Mouse (Mus musculus) MEL-GATA-1-ER (cell line): ENCODE data around the gene Nrip1.
"Not testable (repeated sequence)": the region's sequence is repeated elsewhere in the genome, so short reads cannot be mapped to it uniquely, and the experiment has no call there.

ENCODE experiments used
- DNase-seq: peaks from one replicate; pipeline ENCODE4 v3.0.0-alpha.2; 2012; ENCODE audit warnings: low read depth; ENCODE audit errors: extremely low read depth

Gene Nrip1

DNA sequence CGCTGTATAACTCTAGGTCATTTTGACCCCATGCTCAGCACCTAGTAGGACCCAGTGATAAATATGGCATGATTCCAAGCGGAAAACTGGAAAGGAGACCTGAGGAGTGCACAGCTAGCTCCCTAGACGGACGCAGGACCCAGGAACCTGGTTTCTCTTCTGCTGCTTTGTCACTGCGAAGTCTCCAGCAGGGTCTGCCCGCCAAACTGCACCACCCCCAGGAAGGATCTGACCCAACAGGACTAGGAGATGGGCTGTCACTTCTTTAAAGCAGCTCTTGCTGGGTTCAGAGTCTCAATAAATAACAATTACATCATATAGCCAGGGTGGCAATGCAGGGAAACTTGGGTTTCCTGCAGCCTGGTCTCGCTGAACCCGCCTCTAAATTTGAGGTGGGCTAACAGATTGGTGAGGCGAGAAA lies at the start of gene Nrip1:
TSS of gene Nrip1 (minus strand) at position 157 of the 421 bp plus-strand sequence.
- peak; percentile 15 for DNase-seq

DNA sequence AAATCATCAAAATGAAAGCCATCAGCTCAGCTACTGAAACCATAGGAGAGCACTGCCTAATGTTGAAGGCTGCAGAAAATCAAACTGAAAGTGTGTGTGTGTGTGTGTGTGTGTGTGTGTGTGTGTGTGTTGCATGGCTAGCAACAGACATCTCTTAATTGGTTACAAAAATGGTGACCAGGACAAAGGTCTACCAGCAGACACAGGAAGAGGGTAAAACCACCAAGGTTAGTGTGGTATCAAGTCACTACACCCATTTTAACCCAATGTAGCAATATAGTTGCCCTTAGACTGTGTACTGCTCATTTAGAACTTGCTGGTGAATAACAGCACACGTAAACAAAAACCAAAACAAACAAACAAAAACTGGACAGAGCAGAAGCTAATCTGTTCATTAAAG lies 48.9 kb upstream of the Nrip1 start:
- DNase-seq: no peak

DNA sequence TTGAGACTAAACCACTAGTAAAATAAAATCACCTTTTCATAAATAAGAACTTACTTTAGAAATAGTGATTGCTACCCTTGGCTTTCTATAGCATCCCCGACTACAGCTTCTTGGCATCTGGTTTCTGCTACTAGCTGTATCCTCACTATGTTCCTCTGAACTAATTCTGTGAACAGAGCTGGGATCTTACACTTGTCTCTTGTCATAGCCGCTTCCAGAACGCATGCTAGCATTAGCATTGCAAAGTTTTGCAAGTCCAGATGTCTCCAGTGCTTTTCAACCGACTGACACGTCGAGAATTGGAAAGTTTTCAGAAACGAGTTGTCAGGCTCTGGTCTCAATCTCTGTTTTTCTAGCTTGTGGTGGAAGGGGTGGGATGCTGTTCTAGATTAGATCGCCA lies 46.2 kb upstream of the Nrip1 start:
- no peak for DNase-seq

DNA sequence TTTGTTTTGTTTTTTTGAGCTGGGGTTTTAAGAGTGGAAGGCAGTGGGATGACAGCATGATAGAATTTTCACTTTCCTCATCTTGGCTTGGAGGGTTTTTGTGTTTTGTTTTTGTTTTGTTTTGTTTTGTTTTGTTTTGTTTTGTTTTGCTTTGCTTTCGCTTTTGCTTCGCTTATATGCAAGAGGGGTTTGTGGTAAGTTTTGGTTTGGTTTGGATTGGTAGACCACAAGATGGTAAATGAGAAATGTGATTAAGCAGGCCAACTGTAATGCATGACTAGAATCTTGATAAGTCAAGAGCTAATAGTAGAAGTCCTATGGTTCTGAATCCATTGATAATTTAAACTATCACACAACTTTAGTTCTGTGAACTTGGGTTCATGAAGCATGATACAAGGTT lies 42.9 kb upstream of the Nrip1 start:
- DNase-seq: no peak

DNA sequence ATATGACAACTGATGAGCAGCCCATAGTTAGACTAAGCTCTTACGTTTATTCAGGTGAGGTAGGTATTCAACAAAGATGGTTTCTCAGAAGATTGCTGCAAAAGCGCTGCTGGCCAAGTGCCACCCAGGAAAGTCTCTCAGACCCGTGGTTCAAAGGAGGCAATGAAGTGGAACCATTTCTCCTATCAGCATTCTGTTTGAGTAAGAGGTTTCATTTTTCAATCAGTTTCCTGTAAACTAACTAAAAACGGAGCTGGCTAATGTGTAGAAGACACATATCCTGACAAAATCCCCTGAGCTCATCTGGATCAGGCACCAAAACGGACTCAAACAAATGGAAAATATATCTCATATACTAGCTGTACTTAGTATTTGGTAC lies 42.4 kb upstream of the Nrip1 start:
- no peak for DNase-seq

DNA sequence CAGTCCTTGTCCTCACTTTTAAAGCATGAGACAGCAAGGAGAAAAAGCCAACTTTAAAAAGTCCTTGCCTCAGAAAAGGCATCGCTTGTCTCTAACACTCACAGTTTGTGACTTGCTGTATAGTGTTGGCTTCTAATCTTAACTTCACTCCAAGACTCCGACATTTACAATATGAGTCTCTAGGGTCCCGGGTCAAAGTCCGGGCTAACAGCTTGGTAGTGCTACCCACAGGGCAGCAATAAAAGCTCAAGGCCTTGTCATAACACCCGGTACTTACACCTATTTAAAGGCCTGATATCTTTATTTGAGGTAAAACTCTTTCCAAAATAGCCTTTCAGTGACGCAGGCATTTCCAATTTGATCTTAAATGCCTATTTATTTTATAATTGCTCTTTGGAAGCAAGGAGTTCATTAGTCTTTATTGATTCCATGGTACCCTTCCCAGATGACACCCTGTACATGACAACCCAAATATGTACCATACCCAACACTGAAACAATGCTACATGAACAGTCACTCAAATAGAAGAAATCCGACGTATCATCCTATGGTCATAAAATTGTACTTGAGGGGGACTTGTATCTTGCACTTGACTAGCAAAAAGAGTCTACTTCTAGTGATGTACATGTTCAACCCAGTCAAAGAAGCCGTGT lies 41.9 kb upstream of the Nrip1 start:
- no peak for DNase-seq

DNA sequence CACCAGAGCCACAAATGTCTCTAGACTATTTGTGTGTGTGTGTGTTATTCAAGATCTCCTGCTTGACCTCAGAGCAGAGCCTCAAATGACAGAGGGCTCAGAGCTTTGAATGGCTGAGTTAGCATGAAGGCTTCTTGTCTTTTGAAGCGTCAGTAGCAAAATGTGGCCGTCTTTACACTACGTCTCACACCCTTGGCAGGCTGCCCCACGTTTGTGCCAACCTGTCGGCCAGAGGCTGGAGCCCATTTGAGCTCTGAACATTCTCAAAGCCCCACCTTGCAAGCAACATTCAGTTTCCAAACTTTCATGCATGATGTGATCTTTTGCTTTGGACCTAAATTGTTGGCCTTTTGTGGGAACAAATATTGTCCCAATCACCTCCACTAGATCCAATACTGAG lies 40.9 kb upstream of the Nrip1 start:
- DNase-seq: no peak

DNA sequence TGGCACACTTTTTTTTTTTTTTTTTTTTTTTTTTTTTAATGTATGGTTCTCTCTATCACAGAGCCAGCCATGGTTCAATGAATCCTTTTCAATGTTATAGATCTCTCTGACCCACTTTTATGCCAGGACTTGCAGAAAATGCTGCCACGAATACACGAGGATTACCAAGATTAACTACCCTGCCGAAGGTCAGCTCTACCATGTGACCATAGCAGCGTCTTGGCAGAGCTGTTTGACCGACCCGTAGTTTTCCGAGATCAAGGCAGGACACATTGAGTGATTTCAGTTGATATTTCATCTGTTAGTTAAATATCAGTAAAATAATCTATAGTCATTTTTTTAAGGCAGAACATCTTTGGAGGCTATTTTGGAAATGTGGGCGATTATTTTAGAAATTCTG lies 40.0 kb upstream of the Nrip1 start:
- DNase-seq: no peak

DNA sequence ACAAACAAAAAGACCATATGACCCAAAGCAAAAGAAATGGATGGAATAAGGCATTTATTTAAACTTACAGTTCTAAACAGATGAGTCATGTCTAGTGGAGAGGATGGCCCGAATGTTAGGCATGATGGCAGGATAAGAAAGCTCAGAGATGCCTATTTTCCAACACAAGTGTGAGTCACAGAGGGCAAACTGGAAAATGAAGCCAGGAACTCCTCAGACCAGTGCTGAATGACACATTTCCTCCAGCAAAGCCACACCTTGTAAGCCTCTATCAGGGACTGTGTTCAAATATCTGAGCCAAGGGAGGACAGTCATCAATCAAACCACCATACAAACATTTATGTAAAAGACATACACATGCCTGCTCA lies 35.7 kb upstream of the Nrip1 start:
- no peak for DNase-seq

DNA sequence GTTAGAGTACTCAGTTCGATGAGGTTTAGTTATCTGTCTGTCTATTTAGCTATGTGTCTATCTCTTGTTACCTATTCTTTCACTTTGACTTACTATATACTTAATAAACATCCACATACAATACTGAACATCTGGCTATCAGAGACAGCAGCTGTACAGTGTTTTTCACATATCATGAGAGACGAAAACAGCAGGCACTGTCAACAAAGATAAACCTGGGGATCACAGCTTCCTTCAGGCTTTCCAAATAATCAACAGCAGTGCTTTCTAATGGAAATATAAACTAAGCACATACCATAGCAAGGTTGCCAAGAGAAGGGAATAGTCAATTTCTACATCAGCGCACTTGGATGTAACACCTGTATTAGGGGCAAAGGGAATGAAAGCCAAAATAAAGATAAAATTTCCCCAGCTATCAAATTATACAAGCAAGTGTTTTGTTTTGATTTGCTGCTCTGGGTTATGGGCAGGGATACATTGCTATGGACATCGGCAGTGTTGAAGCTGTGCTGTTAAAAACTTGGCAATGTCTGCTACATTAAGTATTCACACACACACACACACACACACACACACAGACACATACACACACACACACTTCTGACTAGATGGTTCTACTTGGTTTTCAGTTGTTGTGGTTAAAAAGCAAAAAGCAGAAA lies 35.2 kb upstream of the Nrip1 start:
- no peak for DNase-seq

DNA sequence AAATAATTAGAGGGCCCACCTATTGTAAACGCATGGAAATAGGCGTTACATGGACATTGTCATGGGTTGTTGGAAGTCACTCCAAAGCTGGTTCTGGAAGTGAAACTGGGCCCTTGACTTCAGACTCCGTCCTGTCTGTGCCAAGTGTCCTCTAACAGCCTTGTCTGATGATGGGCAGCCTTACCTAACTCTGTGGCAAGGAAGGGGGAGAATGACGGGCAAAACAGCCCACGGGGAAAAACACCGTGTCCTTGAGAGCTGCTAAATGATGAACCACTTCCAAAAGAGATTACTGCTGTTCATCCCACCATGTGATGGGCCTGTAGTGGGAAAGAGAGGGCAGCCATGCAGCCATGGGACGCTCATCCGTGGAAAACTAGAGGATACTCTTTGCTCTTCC lies 34.6 kb upstream of the Nrip1 start:
- DNase-seq: no peak

DNA sequence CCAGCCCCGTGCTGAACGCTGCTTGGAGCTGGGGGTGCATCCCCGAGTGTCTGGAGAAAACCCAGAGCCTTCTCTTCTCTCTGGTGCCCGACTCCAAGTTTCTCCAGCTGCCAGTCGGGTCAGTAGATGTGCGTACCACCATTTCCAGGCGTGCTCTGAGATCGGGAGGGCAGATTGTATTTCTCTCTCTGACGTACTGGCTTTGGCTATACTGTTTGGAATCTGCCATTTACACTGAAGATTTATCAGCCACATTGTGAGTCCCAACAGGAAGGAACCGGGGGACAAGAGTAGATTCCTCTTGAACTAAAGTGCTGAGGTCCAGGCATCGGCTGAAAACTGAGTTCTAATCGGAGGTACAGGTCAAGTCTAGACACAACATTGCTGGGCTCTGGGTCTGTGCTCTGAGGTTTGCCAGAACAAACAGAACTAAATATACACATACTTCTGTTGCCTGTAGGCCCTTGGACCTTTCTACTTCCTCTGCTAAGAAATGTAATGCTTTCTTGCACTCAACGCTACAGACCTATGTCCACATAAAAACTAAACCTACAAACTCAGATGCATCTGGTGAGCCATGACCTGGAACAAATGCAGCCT lies 33.8 kb upstream of the Nrip1 start:
- no peak for DNase-seq

DNA sequence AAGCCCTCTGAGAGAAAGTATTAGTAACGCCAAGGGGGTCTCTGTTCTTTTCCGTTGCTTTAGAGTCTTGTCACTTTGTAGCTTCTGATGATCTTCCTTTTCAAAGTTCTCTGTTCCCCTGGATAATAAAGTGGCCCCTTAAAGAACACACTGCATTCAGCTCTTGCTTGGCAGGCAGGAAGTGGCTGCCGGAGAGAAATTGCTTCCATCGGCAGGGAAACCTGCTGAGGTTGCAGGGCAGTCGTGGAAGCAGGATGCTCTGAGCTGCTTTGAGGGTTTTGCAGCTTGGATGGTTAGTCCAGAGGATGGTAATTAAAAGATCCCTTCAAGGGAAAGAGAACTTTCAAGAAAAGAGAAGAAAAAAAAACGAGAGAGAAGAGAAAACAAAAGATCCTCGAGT lies 33.3 kb upstream of the Nrip1 start:
- no peak for DNase-seq

DNA sequence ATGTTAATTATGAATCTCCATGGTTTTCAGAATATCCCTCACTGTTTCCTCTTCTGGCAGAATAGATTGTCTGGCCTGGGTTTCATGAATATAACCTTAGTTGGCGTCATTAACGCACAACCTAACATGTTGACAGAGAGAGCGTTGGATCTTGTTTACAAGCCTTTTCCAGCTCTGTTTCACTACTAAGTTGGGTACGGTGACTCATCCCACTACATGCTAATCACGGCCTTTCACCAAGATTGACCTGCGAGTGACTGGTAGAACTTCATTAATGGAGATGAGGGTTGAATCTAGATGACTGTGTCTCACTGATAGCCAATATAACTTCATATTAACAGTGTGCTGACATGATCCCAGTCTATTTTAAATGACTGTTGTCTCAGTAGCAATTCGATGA lies 32.7 kb upstream of the Nrip1 start:
- DNase-seq: no peak

DNA sequence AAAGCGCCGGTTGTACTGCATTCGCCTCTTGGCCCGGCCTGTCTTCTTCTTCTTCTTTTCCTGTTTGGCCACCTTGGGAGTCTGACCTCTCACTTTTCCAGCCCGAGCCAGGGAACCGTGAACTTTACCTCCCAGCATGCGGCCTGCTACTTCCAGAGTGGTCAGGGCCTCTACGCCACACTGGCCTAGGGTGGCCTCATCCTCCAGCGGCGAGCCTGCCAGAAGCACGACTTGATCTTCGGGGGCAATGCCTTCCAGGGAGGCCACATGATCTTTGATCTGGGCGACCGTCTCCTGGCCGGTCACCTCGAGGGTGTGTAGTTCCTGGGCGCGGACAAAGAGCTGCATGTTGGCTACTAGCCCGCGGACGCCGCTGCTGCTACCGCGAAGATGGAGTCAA lies 29.7 kb upstream of the Nrip1 start:
- not testable (repeated sequence) for DNase-seq

DNA sequence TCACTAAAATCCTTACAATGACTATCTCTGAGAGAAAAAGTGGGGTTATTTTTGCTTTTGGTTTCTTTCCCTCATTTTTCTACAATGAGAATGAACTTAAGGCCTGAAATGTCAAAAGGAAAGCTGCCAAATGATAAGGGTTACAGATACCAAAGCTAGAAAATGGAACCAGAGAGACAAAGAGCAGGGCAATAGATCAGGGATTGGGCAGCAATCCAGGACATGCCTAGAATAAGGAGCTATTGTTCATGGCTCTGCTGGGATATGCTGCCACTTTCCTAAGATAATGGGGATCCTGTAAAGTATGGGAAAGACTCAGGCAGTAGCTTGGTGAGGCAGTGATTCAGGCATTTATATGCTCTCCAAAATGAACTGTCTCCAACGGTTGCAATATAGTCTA lies 22.9 kb upstream of the Nrip1 start:
- no peak for DNase-seq

DNA sequence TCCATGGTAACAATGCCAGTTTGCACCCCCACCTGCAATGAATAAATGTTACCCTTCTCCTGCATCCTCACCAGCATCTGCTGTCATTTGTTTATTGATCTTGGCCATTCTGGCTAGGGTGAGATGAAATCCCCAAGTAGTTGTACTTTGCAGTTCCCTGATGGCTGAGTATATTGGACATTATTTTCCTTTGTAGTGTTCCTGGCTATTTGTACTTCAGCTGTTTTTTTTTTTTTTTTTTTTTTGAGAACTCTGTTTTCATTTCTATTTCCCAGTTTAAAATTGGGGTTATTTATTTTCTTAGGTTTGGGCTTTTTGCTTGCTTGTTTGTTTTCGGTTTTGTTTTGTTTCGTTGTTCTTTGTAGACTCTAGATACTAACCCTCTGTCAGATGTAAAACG lies 19.6 kb upstream of the Nrip1 start:
- DNase-seq: no peak

DNA sequence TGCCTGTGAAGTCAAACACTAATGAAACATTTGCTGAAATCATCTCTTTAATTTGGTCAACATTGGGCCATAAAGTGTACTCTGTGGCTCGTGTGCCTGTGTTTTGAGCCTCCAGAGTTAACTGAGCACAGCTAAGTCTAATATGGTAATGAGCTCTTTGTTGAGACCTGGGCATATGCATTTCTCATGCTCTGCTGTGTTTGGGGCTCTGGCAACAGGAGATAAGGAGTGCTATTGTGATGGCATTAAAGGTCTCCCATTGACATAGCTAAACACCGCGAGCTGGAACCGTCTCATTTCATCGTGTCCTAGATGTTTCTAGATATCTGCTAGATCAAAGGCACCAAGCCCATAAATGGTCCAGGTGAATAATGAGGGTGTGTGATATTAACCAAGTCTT lies 12.9 kb upstream of the Nrip1 start:
- no peak for DNase-seq

DNA sequence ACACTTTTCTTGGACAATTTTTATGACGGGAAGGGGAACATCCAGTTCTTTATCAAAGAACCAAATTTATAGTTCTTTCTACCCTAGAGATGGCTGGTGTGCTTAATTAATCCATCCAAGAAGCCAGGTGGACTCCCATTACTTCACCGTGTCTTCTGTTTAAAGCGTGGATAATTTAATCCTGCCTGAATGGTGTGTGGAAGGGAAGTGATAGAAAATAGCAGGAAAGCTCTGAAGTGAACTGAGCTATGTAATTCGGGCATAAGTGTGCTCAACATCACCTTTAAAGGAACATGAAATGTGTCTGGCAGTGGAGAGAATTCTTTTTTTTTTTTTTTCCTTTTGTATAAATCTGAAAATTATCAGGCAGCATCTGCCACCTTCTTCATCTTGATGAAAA lies 12.4 kb upstream of the Nrip1 start:
- no peak for DNase-seq

DNA sequence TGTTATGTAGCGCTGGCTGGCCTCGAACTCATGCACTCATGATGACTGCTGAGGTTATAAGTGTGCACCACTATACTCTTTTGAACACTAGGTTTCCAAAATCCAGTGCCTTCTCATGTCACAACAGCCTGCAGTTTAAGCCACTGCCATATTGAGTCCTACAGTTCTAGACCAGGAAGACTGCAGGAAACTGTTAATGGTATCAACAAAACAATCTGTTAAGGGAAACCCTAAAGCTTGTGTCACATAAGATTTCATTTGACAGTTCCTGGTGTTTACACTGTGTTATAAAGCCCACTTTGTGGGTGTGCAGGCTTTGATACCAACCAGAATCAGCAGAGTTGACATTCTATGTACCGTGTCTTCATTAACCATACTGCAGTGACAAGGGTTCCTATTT lies 3.6 kb upstream of the Nrip1 start:
- DNase-seq: no peak

DNA sequence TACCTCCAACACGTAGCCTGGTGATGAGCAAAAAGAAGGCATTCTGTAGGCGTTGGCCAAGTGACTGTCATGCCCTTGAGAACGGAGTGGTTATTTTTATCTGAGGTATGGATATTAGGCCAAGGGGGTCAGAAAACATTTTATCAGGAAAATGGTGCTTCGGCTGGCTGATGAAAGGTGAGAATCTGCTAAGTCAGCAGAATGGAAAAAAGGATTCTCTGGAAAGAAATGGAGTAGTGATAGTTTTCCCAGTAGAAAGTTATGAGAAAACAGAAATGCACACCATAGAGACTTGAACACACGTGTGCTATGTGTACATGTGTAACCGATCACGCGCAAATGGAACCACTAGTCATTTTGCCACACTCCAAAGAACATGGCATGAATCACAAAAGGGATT lies 3.0 kb upstream of the Nrip1 start:
- no peak for DNase-seq

DNA sequence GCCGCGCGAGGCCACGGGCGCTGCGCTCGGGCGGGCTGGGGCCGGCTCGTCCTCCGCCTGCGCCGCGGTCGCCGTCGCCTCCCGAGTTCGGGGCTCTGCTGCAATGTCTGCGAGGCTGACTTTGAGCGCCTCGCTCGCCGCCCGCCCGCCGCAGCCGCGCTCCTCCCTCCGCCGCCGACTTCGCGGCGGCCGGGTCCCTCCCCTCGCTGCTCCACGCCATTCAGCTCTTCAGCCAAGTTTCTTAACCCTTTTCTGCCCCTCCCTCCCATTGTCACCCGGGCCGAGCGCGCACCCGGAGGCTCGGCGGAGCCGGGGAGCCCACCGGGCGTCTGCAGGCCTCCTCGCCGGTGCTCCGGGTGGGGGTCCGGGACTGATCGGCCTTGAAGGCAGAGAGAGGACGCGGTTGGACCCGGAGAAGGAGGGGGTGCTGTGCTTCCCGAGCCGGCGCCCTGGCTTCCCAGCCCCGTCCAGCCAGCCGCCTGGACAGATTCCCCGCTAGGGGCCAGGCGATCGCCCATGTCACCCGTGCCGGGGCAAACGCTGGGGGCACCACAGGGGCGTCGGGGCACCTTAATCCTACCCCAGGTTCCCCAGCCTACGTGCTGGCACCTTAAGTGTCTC lies 576 bp downstream of the Nrip1 start:
- DNase-seq: peak; percentile 71
